Mouse (Mus musculus) small intestine, adult 2 months (tissue): ENCODE measurements at regions not wholly inside any gene's neighbourhood (a gene's known extent, or its start where the extent isn't known, plus 50 kb on each side); places are given as distances from the start of the nearest gene placed in this dataset.

Source experiments
- CTCF ChIP-seq: fragments of 200-500 bp; IDR thresholded peaks from 2 replicates; pipeline ENCODE4 v1.5.1; 2012; ENCODE audit warnings: low read depth, mild to moderate bottlenecking, control low read depth, inconsistent platforms, low read length, moderate library complexity, mixed read lengths; ENCODE audit not compliant: insufficient replicate concordance, insufficient read length; ENCODE audit errors: extremely low read depth
- POLR2A ChIP-seq: fragments of 200-500 bp; IDR thresholded peaks from 2 replicates; pipeline ENCODE4 v1.6.1; 2012; ENCODE audit warnings: low read depth, mild to moderate bottlenecking, control low read depth, inconsistent platforms, low read length, moderate library complexity

- TF ChIP-seq CTCF (no peak), POLR2A (no peak)
These were observed 183.4 kb downstream of the Diras2 start for GRCm38 (mm10) chr13:52347631-52348030.
